Mouse (Mus musculus) liver, embryonic 11.5 days (tissue): ENCODE measurements at regions not wholly inside any gene's neighbourhood (a gene's known extent, or its start where the extent isn't known, plus 50 kb on each side); places are given as distances from the start of the nearest gene placed in this dataset.

Source experiments
- ATAC-seq: fragments of 200-750 bp; cut with Nextera tagmentation; replicated peaks from 2 replicates; pipeline ENCODE4 v1.8.0; 2017; ENCODE audit warnings: moderate number of reproducible peaks, mild to moderate bottlenecking, moderate TSS enrichment, moderate library complexity; ENCODE audit not compliant: low FRiP score
- DNase-seq: peaks from one replicate; pipeline ENCODE4 v3.0.0-alpha.2; 2017; ENCODE audit warnings: low spot score
- H3K27ac ChIP-seq: fragments of 300-500 bp; sonication (generic); 2 replicates; pipeline ENCODE4 v1.5.1; 2014; ENCODE audit warnings: mild to moderate bottlenecking, low read depth, low read length, control low read depth
- H3K27me3 ChIP-seq: fragments of 300-500 bp; sonication (generic); replicated peaks from 2 replicates; pipeline ENCODE4 v1.6.1; 2014; ENCODE audit warnings: low read length, mixed read lengths; ENCODE audit not compliant: control insufficient read depth, insufficient read depth
- H3K36me3 ChIP-seq: fragments of 300-500 bp; sonication (generic); 2 replicates; pipeline ENCODE4 v1.6.1; 2014; ENCODE audit warnings: mild to moderate bottlenecking, low read length, moderate library complexity, mixed read lengths; ENCODE audit not compliant: control insufficient read depth, insufficient read depth
- H3K4me1 ChIP-seq: fragments of 300-500 bp; sonication (generic); replicated peaks from 2 replicates; pipeline ENCODE4 v1.6.1; 2014; ENCODE audit warnings: low read length, mixed read lengths; ENCODE audit not compliant: control insufficient read depth, insufficient read depth
- H3K4me2 ChIP-seq: fragments of 300-500 bp; sonication (generic); 2 replicates; pipeline ENCODE4 v1.6.1; 2014; ENCODE audit warnings: mild to moderate bottlenecking, control low read depth, moderate library complexity
- H3K4me3 ChIP-seq: fragments of 300-500 bp; sonication (generic); 2 replicates; pipeline ENCODE4 v1.5.1; 2014; ENCODE audit warnings: low read depth, low read length, control low read depth
- H3K9ac ChIP-seq: fragments of 300-500 bp; sonication (generic); 2 replicates; pipeline ENCODE4 v1.6.1; 2014; ENCODE audit warnings: low read depth, low read length, control low read depth
- H3K9me3 ChIP-seq: fragments of 300-500 bp; sonication (generic); 2 replicates; pipeline ENCODE4 v1.6.1; 2016; ENCODE audit warnings: low read length, inconsistent platforms, mixed read lengths; ENCODE audit not compliant: control insufficient read depth
- WGBS: fragments of 180-500 bp; shearing (Covaris S2); extraction: QIAGEN DNeasy Blood & Tissue Kit; methylation state at CpG from one replicate; pipeline ENCODE4 v1.1.7; 2014; 5-methylcytosine and 5-hydroxymethylcytosine counted together

DNA sequence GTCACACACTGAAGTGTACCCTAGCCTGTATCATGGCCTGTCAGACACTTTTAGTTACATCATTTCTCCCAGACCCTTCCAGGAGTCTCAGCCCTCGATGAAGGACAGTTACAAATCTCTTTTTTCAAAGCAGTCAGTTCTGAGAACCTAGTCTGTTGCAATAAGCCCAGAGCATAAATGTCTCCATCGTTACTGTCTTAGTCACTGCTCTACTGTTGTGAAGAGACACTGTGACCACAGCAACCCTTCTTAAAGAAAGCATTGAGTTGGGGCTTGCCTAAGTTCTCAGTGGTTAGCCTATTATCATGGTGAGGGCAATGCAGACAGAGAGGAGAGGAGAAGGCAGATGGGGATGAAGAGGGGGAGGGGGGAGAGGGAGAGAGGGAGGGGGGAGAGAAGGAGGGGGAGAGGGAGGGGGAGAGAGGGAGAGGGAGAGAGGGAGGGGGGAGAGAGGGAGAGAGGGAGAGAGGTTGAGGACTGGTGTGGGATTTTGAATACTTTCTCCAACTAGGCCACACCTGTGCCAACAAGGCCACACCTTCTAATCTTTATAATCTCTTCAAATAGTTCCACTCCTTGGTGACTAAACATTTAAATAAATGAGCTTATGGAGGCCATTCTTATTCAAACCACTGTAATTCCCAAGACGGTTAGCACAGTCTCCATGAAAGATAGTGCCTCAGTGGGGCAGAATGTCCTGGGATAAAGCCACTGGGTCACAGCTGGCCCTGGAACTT is 259.4 kb downstream of the Kcnrg start:
- H3K4me1 ChIP-seq = no peaks in the 10 kb centered on the region
- WGBS = 66% methylated on average over 3 of the region's 3 CpGs
- H3K4me2 ChIP-seq = no peak overlapping the region
- no peaks in the 10 kb centered on the region for H3K27me3 ChIP-seq
- no peaks in the 10 kb centered on the region for H3K9me3 ChIP-seq
- H3K27ac ChIP-seq = no peak overlapping the region
- no peaks in the 10 kb centered on the region for H3K36me3 ChIP-seq
- H3K4me3 ChIP-seq = no peak overlapping the region
- no peak overlapping the region for H3K9ac ChIP-seq
- no peak for ATAC-seq
- no peak for DNase-seq

DNA sequence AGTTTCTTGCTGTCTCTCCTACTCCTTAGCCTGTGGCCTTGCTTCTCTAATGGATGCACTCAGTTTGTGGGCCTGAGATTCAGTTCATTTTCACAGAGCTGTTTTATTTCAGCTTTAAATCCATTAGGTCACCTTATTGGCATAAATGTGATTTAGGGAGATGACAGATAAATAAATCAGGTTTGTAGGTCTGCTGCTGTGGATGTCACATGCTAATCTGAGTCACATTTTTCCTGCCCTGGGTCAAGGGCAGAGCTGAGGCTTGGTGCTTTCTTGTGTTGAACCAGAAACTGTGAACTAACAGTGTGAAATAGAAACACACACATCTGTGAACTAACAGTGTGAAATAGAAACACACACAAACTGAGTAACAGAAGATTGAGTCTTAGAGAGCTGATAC is 266.9 kb downstream of the Kcnrg start:
- Histone ChIP-seq H3K4me2 (no peak overlapping the region), H3K36me3 (no peaks in the 10 kb centered on the region), H3K27ac (no peak overlapping the region), H3K9me3 (no peaks in the 10 kb centered on the region), H3K9ac (no peak overlapping the region), H3K4me1 (no peaks in the 10 kb centered on the region), H3K27me3 (no peaks in the 10 kb centered on the region), H3K4me3 (no peak overlapping the region)
- DNase-seq (no peak), ATAC-seq (no peak)

DNA sequence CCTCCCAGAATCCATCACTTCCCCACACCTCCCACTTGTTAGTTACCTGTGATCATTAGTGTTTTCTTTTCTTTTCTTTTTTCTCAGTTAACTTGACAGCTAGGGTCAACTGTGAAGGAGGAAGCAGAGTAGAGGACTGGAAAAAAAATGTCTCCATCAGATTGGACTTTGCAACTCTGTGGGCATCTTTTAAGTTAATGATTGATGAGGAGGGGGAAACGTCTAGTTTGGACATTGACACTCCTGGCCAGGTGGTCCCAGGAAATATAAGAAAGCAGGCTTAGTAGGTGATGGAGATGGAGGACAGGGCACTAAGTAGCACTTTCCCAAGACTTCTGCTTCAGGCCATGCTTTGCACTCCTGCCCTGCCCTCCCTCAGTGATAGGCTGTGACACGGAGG is 272.2 kb downstream of the Kcnrg start:
- WGBS = 49% methylated on average over 2 of the region's 2 CpGs
- Histone ChIP-seq H3K9me3 (no peaks in the 10 kb centered on the region), H3K27ac (no peak overlapping the region), H3K9ac (no peak overlapping the region), H3K4me1 (no peaks in the 10 kb centered on the region), H3K4me2 (no peak overlapping the region), H3K27me3 (no peaks in the 10 kb centered on the region), H3K36me3 (no peaks in the 10 kb centered on the region), H3K4me3 (no peak overlapping the region)
- ATAC-seq (no peak), DNase-seq (no peak)

DNA sequence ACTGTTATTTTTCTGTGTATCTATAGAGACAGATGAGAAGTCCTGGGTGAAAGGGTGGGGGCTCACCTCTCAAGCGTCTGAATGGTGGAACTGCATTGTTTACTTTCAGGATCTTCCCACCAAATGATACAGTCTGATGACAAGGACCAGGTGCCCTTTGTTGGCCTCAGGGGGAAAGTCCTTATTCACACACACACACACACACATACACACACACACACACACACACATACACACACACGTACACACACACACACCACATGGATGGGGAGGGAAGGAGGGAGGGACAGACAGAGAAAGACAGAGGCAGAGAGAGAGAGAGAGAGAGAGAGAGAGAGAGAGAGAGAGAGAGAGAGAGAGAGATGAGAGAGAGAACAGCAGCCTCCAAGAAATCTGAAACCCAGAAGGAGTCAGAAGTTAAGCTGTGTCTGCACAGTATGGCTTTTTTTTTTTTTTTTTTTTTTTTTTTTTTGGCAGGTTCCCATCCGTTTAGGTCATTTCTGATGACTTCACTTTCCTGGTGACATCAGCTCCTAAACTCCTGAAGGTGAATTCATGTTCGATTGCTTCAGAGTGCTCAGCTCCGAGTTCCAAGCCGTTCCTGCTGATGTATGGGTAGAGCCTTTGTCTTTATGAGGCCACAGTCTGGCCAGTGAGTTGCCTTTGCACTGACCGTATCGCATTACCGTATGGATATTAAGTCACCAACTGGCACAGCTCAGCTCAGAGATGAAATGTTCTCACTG is 273.4 kb downstream of the Kcnrg start:
- H3K27ac ChIP-seq = no peak overlapping the region
- H3K9me3 ChIP-seq = no peaks in the 10 kb centered on the region
- 71% methylated on average over 9 of the region's 9 CpGs for WGBS
- H3K4me1 ChIP-seq = no peaks in the 10 kb centered on the region
- H3K36me3 ChIP-seq = no peaks in the 10 kb centered on the region
- no peak overlapping the region for H3K4me2 ChIP-seq
- ATAC-seq = no peak
- no peak overlapping the region for H3K9ac ChIP-seq
- H3K27me3 ChIP-seq = no peaks in the 10 kb centered on the region
- no peak for DNase-seq
- no peak overlapping the region for H3K4me3 ChIP-seq

DNA sequence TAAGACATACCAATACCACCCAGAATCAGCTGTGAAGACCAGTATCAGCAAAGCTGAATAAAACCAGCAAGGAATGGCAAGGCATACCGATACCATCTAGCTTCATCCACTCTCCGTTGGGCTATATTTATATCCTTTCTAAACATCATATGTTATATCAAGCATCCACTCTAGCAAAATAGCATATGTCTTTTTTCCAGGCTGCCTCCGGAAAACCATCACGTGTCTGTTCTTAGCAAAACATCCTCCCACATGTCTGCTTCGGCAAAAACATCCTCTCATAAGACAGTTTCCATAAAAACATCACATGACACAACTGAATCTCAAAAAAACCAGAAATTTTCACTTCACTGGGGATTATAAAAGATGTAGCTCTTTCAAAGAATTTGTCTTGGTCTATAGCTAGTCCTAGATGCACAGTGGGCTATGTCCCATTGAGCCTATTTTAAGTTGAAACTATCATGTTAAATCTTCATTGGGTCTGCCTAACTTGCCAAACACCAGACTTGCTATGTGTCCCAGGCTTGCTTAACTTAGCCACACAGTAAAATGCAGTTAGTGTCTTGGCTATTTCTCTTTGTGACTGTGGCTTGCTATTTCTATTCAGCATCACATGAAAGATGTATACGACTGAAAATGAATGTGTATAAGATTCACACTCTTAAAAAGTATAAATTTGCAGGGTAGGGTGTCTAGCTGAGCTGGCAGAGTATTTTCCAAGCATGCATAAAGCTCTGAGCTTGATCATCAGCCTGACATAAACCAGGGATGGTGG is 278.2 kb downstream of the Kcnrg start:
- Histone ChIP-seq H3K4me3 (no peak overlapping the region), H3K9ac (no peak overlapping the region), H3K36me3 (no peaks in the 10 kb centered on the region), H3K27me3 (no peaks in the 10 kb centered on the region), H3K4me2 (no peak overlapping the region), H3K9me3 (no peaks in the 10 kb centered on the region), H3K27ac (no peak overlapping the region), H3K4me1 (no peaks in the 10 kb centered on the region)
- DNase-seq (no peak), ATAC-seq (no peak)
- WGBS = 83% methylated on average over 6 of the region's 6 CpGs

DNA sequence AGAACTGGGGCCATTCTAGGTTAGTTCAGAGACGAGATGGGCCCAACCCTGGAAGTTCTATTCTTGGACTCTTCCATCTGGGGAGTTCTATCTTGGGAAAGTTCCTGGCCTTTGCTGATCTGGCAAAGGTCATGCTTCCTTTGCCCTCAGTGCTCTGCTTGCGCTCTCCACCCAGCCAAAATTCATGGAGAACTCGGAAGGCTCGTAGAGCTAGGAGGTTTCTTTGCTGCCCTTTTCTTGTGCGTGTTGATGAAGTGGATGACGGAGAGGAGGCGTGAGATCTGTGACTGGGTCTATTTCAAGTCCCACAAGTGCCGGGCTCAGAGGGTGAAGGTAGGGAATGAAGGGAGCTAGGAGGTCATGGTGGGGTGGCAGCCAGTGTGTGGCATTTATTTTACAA is 282.4 kb downstream of the Kcnrg start:
- no peak for ATAC-seq
- H3K27ac ChIP-seq = no peak overlapping the region
- H3K4me1 ChIP-seq = no peaks in the 10 kb centered on the region
- no peak overlapping the region for H3K4me3 ChIP-seq
- no peak for DNase-seq
- no peaks in the 10 kb centered on the region for H3K36me3 ChIP-seq
- H3K9ac ChIP-seq = no peak overlapping the region
- no peaks in the 10 kb centered on the region for H3K9me3 ChIP-seq
- no peaks in the 10 kb centered on the region for H3K27me3 ChIP-seq
- WGBS = 87% methylated on average over 8 of the region's 8 CpGs
- H3K4me2 ChIP-seq = no peak overlapping the region

DNA sequence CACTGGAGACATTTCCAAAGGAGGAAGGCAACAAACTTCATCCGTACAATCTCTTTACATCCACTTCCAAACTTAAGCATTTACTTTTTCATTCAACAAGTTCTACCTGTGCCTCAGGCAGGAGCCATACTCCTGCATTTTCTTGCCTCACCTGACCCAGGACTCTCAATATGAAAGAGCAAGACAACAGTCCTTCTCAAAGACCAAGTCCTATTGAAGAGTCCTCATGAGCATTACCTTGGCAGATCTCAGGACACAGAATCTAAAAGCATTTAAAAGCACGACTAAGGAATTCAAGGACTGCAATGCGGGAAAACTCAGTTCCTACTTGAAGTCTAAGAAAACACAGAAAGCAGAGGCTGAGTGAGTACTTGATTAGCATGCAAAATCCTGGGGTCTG is 286.5 kb downstream of the Kcnrg start:
- no peaks in the 10 kb centered on the region for H3K36me3 ChIP-seq
- no peak overlapping the region for H3K4me3 ChIP-seq
- 76% methylated on average over 3 of the region's 3 CpGs for WGBS
- no peak overlapping the region for H3K27ac ChIP-seq
- no peaks in the 10 kb centered on the region for H3K27me3 ChIP-seq
- no peak for ATAC-seq
- no peak for DNase-seq
- no peak overlapping the region for H3K9ac ChIP-seq
- no peak overlapping the region for H3K4me2 ChIP-seq
- no peaks in the 10 kb centered on the region for H3K4me1 ChIP-seq
- no peaks in the 10 kb centered on the region for H3K9me3 ChIP-seq

DNA sequence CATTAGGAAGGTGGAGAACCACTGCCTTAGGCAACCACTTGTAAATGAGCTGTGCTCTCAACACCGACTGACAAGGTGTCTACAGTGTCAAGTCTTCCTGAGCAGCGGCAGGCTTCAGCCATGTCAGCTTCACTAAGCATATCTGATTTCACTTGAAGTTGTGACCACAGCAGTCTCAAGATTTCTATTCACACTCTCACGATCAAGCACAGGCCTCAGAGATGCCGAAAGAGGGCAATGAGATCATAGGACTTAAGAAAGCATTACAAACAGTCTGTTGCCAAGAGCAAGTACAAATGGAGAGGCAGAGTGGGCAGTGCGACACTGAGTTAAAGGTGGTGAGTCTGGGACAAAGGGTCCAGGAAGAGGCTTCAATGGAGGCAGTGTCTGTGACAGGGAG is 289.6 kb downstream of the Kcnrg start:
- no peak overlapping the region for H3K27ac ChIP-seq
- no peaks in the 10 kb centered on the region for H3K9me3 ChIP-seq
- DNase-seq (no peak), ATAC-seq (no peak)
- H3K36me3 ChIP-seq = no peaks in the 10 kb centered on the region
- 72% methylated on average over 5 of the region's 5 CpGs for WGBS
- H3K4me1 ChIP-seq = no peaks in the 10 kb centered on the region
- no peak overlapping the region for H3K4me3 ChIP-seq
- no peaks in the 10 kb centered on the region for H3K27me3 ChIP-seq
- no peak overlapping the region for H3K4me2 ChIP-seq
- H3K9ac ChIP-seq = no peak overlapping the region
